Mouse (Mus musculus): Measurements from ENCODE around the gene Mfrp. TPM values are rescaled to one million over a fixed set of nuclear protein-coding genes. Genes with fewer than 3 reads are reported as not detected.

The Mfrp gene
- polyA plus RNA-seq, 1 experiment from 2014 or later: 0.20 TPM

DNA sequence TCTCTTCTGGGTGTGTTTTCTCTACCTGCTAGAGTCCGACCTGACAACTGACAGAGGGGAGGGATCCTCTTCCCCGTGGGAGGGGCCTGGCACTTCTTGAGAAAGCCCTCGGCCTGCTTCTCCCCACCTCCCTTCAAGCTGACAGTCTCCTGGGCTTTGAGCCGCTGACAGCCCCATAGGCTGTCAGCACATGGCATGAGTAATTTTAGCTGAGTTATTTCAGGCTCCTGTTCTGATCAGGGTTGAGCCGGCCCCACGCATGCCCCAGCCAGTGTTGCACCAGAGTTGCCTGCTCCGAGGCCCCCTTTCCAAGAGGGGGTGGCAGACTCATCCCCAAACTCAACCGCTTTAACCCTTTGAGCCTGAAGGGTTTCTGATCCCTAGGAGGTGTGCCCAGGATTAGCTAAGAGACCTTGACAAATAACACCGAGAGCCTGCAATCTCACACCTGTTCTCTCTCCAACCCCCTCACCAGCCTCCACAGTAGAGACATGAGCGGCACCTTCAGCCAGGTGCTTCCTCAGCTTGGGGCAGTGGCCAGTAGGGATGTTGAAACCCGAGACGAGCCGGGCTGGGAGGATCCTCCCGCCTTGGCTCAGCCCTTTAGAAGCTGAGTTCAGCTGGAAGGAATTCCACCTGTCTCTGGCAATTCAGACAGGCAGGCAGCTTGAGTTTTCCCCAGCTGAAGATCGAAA lies 13.6 kb upstream of the Mfrp start:
- no peak overlapping the region for H3K27ac ChIP-seq
- H3K9ac ChIP-seq: no peak overlapping the region
- 7% methylated on average over 15 of the region's 15 CpGs for WGBS
- peaks cover 28% of the 10 kb centered on the region for H3K27me3 ChIP-seq
- H3K4me1 ChIP-seq: peaks cover 40% of the 10 kb centered on the region
- 0 out of 2 replicates have a peak, but pooled peaks cover 6% of the 10 kb centered on the region for H3K36me3 ChIP-seq
- no peak; the same call in 1 of the 2 replicates for ATAC-seq (ENCODE audit: insufficient number of reproducible peaks, insufficient read depth, low FRiP score, low TSS enrichment)
- 0 out of 2 replicates have a peak overlapping the region, but pooled peaks have one; percentile 1 for H3K4me3 ChIP-seq
- H3K4me2 ChIP-seq (replicated peaks): no peak overlapping the region; the same call in 1 of the 2 replicates
- H3K9me3 ChIP-seq: no peaks in the 10 kb centered on the region

- H3K4me1 ChIP-seq: peaks cover 36% of the 10 kb centered on the region
- WGBS: 58% methylated on average over 12 of the region's 12 CpGs
- no peak overlapping the region for H3K4me3 ChIP-seq
- no peak overlapping the region for H3K4me2 ChIP-seq (replicated peaks)
- ATAC-seq (ENCODE audit: insufficient number of reproducible peaks, insufficient read depth, low FRiP score, low TSS enrichment): no peak
- H3K9me3 ChIP-seq: no peaks in the 10 kb centered on the region
- H3K9ac ChIP-seq: no peak overlapping the region
- H3K36me3 ChIP-seq: 0 out of 2 replicates have a peak, but pooled peaks cover 6% of the 10 kb centered on the region
- H3K27me3 ChIP-seq: peaks cover 23% of the 10 kb centered on the region
- no peak overlapping the region for H3K27ac ChIP-seq
Measured at GRCm38 (mm10) chr9:44088877-44089608, 12.5 kb upstream of the Mfrp start.

DNA sequence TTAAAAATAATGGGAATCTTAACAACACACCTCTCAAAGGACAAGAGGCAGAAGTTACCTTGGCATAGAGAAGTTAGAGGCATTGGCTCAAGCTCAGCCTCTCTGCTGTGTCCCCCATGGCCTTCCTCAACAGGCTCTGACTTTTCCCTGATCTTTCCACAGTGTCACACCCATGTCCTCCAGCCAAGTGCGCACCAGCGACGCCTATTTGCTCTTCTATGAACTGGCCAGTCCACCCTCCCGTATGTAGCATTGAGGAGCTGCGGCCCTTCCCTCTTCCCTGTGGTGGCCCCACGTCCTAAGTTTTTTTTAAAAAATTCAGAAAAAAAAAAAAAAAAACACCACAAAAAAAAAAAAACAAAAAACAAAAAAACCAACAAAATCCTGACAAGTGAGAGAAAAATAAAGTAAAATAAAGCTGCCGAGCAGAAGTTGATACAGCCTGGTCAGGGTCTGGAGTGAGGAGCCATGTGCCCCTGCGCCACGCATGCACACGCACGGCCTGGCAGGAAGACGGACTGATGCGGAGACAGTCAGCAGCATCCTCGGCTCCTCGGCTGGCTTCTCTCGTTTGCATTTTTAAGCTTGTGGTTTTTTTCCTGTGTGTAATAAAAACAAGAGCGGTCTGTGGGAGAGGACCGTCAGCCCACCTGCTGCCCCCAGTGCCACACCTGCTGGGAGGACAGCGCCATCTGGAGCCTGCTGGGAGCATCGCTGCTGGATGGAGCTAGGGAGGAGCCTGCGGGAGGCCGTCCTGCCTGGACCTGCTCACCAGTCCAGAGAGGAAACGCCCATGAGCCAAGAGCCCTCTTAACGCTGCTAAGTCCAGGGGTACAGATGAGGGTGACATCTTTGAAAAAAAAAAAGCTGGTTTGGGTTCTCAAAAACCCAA lies 7.7 kb upstream of the Mfrp start:
- Histone ChIP-seq H3K27ac (no peak overlapping the region), H3K27me3 (no peaks in the 10 kb centered on the region), H3K9me3 (no peaks in the 10 kb centered on the region), H3K4me1 (peaks cover 5% of the 10 kb centered on the region), H3K36me3 (0 out of 2 replicates have a peak, but pooled peaks cover 6% of the 10 kb centered on the region), H3K4me3 (no peak overlapping the region), H3K9ac (no peak overlapping the region), H3K4me2 (replicated peaks) (no peak overlapping the region)
- 37% methylated on average over 24 of the region's 24 CpGs for WGBS
- no peak for ATAC-seq (ENCODE audit: insufficient number of reproducible peaks, insufficient read depth, low FRiP score, low TSS enrichment)

- no peak overlapping the region for H3K4me3 ChIP-seq
- no peaks in the 10 kb centered on the region for H3K9me3 ChIP-seq
- H3K4me1 ChIP-seq: peaks cover 4% of the 10 kb centered on the region
- 0 out of 2 replicates have a peak, but pooled peaks cover 6% of the 10 kb centered on the region for H3K36me3 ChIP-seq
- H3K4me2 ChIP-seq (replicated peaks): no peak overlapping the region
- no peak for ATAC-seq (ENCODE audit: insufficient number of reproducible peaks, insufficient read depth, low FRiP score, low TSS enrichment)
- no peak overlapping the region for H3K9ac ChIP-seq
- no peak overlapping the region for H3K27ac ChIP-seq
- WGBS: 78% methylated on average over 3 of the region's 3 CpGs
- H3K27me3 ChIP-seq: no peaks in the 10 kb centered on the region
Measured at GRCm38 (mm10) chr9:44094737-44095136, 6.8 kb upstream of the Mfrp start.

- 89% methylated on average over 9 of the region's 9 CpGs for WGBS
- Histone ChIP-seq H3K9me3 (no peaks in the 10 kb centered on the region), H3K36me3 (0 out of 2 replicates have a peak, but pooled peaks cover 6% of the 10 kb centered on the region), H3K4me1 (peaks cover 4% of the 10 kb centered on the region), H3K4me2 (replicated peaks) (no peak overlapping the region), H3K27me3 (no peaks in the 10 kb centered on the region), H3K27ac (no peak overlapping the region), H3K9ac (no peak overlapping the region), H3K4me3 (no peak overlapping the region)
- ATAC-seq (ENCODE audit: insufficient number of reproducible peaks, insufficient read depth, low FRiP score, low TSS enrichment): no peak
Measured at GRCm38 (mm10) chr9:44095781-44096180, 5.7 kb upstream of the Mfrp start.

DNA sequence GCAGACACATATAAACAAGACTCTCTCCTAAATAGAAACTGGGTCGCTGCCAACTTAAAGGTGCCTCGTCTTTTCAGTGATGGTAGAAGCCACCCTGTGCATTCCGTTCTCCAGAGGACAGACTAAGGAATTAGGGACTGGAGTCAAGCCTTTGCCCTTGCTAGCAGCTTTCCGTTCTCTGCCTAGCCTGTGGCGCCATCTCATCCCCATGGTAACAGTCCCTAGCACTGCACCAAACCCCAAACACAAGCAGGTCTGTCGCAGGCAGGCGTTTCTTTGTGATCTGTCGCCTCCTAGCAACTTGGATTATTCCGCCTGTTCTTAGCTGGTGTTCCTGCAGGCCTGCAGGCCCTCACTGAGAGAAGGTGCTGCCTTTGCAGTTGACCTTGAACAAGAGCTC lies 5.0 kb upstream of the Mfrp start:
- 34% methylated on average over 9 of the region's 9 CpGs for WGBS
- Histone ChIP-seq H3K4me1 (peaks cover 4% of the 10 kb centered on the region), H3K27ac (no peak overlapping the region), H3K9ac (no peak overlapping the region), H3K27me3 (no peaks in the 10 kb centered on the region), H3K4me2 (replicated peaks) (no peak overlapping the region), H3K4me3 (no peak overlapping the region), H3K9me3 (no peaks in the 10 kb centered on the region), H3K36me3 (0 out of 2 replicates have a peak, but pooled peaks cover 6% of the 10 kb centered on the region)
- ATAC-seq (ENCODE audit: insufficient number of reproducible peaks, insufficient read depth, low FRiP score, low TSS enrichment): no peak

DNA sequence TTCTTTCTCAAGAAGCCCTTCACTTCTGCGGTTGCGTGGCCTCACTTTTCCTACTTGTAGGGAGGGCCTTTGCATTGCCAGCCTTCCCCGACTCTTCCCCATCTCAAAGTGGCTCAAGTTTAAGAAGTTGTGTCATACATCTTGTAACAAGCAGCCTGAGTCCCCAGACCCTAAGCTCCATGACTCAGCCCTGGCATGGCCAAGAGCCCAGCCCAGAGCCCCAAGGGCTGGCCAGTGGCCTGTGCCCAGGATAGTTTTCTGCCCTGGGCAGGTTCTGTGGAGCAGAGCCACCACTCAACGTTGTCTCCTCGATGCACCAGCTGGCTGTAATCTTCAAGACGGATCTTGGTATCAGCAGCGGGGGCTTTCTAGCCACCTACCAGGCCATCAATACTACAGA lies 3.4 kb downstream of the Mfrp start:
- Histone ChIP-seq H3K9me3 (no peaks in the 10 kb centered on the region), H3K4me1 (peaks cover 36% of the 10 kb centered on the region), H3K27me3 (no peaks in the 10 kb centered on the region), H3K4me3 (no peak overlapping the region), H3K9ac (no peak overlapping the region), H3K27ac (no peak overlapping the region), H3K36me3 (peaks cover 30% of the 10 kb centered on the region), H3K4me2 (replicated peaks) (no peak overlapping the region)
- no peak for ATAC-seq (ENCODE audit: insufficient number of reproducible peaks, insufficient read depth, low FRiP score, low TSS enrichment)
- WGBS: 95% methylated on average over 7 of the region's 7 CpGs

GRCm38 (mm10) chr9:44105781-44106180 lies 4.3 kb downstream of the Mfrp start:
- no peaks in the 10 kb centered on the region for H3K27me3 ChIP-seq
- peaks cover 45% of the 10 kb centered on the region for H3K4me1 ChIP-seq
- H3K9me3 ChIP-seq: no peaks in the 10 kb centered on the region
- no peak overlapping the region for H3K4me2 ChIP-seq (replicated peaks)
- WGBS: 90% methylated on average over 10 of the region's 10 CpGs
- ATAC-seq (ENCODE audit: insufficient number of reproducible peaks, insufficient read depth, low FRiP score, low TSS enrichment): no peak
- H3K36me3 ChIP-seq: peaks cover 37% of the 10 kb centered on the region
- H3K27ac ChIP-seq: no peak overlapping the region
- H3K9ac ChIP-seq: no peak overlapping the region
- no peak overlapping the region for H3K4me3 ChIP-seq

DNA sequence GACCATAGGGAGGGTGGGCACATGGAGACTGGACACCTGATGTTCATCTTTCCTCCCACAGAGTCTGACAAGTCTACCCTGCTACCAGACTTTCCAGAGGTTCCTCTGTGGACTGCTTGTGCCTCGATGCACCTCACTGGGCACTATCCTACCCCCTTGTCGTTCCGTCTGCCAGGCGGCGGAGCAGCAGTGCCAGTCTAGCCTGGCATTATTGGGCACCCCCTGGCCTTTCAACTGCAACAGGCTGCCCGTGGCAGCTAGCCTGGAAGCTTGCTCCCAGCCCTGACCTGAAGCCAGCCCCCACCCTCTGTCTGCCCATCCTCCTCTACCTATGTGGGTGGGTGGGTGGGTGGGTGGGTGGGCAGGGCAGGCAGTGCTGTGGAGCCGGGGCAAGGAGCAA lies 4.7 kb downstream of the Mfrp start:
- 97% methylated on average over 7 of the region's 7 CpGs for WGBS

DNA sequence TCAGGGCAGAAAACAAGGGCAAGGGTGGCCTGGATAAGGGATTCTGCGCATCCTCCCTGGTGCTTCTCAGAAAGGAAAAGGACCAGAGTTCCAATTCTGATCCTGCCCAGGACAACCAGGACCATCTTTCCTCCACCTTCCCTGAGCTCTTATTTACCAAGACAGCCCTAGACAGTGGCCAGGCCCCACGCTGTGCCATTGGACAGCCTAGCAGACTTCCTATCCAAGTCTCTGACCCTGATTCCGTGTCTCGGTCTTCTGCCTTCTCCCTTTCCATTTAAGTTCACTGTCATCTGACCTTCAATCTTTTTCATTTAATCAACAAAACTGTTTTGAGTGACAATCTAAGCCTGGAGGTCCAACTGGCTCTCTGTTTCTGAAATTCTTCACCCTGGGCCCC lies 5.1 kb downstream of the Mfrp start:
- Histone ChIP-seq H3K36me3 (peaks cover 37% of the 10 kb centered on the region), H3K4me3 (no peak overlapping the region; the same call in 1 of the 2 replicates), H3K9ac (no peak overlapping the region), H3K4me2 (replicated peaks) (peak overlapping the region; percentile 36; the same call in 1 of the 2 replicates), H3K27me3 (no peaks in the 10 kb centered on the region), H3K27ac (no peak overlapping the region), H3K4me1 (peaks cover 47% of the 10 kb centered on the region), H3K9me3 (no peaks in the 10 kb centered on the region)
- 72% methylated on average over 4 of the region's 4 CpGs for WGBS
- ATAC-seq (ENCODE audit: insufficient number of reproducible peaks, insufficient read depth, low FRiP score, low TSS enrichment): no peak

More for the DNA sequence above, 4.7 kb downstream of the Mfrp start:
- H3K4me1 ChIP-seq: peaks cover 47% of the 10 kb centered on the region
- H3K4me2 ChIP-seq (replicated peaks): no peak overlapping the region
- H3K4me3 ChIP-seq: no peak overlapping the region
- H3K27ac ChIP-seq: no peak overlapping the region
- H3K36me3 ChIP-seq: peaks cover 37% of the 10 kb centered on the region
- H3K27me3 ChIP-seq: no peaks in the 10 kb centered on the region
- no peaks in the 10 kb centered on the region for H3K9me3 ChIP-seq
- no peak overlapping the region for H3K9ac ChIP-seq
- ATAC-seq (ENCODE audit: insufficient number of reproducible peaks, insufficient read depth, low FRiP score, low TSS enrichment): no peak

GRCm38 (mm10) chr9:44107110-44107509 lies 5.6 kb downstream of the Mfrp start, which contains the start of gene C1qtnf5:
C1qtnf5 (plus strand) TSS chr9:44107245.
- peak within 1 kb of the TSS; percentile 36 for H3K4me2 ChIP-seq (replicated peaks)
- H3K4me3 ChIP-seq: peak within 1 kb of the TSS; percentile 7; the same call in 1 of the 2 replicates

More at GRCm38 (mm10) chr9:44107110-44107509, 5.6 kb downstream of the Mfrp start, which contains the start of gene C1qtnf5:
- Histone ChIP-seq H3K4me1 (peaks cover 51% of the 10 kb centered on the region), H3K27ac (peak within 1 kb of the TSS; percentile 52), H3K9ac (peak within 1 kb of the TSS; percentile 36), H3K9me3 (no peaks in the 10 kb centered on the region), H3K27me3 (no peaks in the 10 kb centered on the region), H3K36me3 (peaks cover 37% of the 10 kb centered on the region)
- ATAC-seq (ENCODE audit: insufficient number of reproducible peaks, insufficient read depth, low FRiP score, low TSS enrichment): no peak
- 33% methylated on average over 8 of the region's 8 CpGs for WGBS
